Mouse (Mus musculus) kidney, adult 9 months (tissue): ENCODE data around the gene Actn4.
"Not testable (repeated sequence)": the region's sequence is repeated elsewhere in the genome, so short reads cannot be mapped to it uniquely, and the experiment has no call there.

Experiments used
- DNase-seq: peaks from one replicate; pipeline ENCODE4 v3.0.0; 2022

Gene Actn4

DNA sequence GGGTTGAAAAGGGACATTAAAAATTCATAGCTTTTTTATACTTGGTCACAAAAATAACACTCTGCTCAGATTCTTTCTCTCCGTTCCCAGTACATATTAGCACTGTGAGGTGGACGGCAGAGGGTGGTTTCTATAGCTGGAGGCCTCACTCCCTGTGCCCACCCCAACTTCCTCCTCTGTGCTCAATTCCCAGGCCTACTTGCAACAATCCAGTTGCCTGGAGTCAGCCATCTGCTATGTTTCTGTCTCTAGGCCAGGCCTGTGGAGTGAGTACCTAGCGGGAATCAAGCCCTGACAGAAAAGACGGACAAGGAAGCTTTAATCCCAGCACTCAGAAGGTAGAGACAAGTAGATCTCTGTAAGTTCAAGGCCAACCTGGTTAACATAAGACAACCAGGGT lies 39.5 kb downstream of the Actn4 start:
- no peak for DNase-seq

- DNase-seq: no peak
Measured at GRCm38 (mm10) chr7:28921722-28922465, 40.2 kb downstream of the Actn4 start.

DNA sequence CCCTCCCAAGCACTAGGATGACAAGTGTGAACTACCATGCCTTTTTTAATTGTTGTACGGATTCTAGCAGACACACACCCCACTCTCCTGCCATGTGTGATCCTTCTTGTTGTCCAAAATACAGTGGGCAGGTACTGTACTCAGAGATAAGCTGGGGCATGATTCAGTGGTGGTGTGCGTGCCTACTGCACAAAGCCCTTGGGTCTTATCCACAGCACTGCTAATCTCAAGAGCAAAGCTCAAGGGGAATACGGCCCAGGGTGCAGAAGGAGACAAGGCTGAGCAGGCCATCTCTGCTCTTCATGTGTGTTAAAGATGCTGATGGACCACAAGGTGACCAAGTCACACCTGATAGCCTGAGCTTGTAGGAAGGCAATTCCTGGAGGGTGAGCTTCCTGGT lies 41.0 kb downstream of the Actn4 start:
- DNase-seq: no peak

DNA sequence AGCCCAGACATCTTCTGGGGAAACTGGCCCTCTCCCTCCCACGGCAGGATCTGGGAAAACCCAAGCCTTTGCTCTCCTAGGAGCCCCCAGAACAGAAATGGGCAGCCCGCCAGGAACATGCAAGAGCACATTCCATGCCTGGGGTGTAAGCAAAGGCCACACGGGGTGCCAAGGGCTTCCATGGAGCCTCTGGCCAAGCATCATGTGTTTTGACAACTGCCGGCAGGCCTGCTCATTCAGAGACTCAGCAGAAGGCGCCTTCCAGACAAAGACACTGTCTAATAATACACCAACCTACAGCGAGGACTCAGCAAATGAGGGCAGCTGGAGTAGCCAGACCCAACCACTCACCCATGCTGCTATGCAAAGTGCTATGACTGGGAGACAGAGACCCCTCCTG lies 42.3 kb downstream of the Actn4 start:
- peak; percentile 81 for DNase-seq

DNA sequence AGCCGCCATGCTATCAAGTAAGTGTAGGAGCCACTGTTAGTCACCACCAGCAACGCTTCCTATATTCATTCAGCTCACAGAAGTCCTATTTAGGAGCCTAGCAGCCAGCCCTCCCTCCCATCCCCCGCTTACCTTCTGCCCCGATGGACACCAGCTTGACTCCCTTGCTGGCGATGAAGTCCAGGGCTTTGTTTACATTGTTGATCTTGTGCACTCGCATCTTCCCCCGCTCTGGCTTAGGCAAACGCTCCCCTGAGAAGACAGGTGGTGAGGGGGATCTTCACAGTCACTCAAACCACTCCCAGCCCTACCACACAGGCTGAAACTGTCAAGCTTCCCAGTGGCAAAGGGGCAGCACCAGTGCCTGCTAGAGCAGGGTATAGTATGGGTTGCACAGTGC lies 43.6 kb downstream of the Actn4 start:
- peak; percentile 9 for DNase-seq

DNA sequence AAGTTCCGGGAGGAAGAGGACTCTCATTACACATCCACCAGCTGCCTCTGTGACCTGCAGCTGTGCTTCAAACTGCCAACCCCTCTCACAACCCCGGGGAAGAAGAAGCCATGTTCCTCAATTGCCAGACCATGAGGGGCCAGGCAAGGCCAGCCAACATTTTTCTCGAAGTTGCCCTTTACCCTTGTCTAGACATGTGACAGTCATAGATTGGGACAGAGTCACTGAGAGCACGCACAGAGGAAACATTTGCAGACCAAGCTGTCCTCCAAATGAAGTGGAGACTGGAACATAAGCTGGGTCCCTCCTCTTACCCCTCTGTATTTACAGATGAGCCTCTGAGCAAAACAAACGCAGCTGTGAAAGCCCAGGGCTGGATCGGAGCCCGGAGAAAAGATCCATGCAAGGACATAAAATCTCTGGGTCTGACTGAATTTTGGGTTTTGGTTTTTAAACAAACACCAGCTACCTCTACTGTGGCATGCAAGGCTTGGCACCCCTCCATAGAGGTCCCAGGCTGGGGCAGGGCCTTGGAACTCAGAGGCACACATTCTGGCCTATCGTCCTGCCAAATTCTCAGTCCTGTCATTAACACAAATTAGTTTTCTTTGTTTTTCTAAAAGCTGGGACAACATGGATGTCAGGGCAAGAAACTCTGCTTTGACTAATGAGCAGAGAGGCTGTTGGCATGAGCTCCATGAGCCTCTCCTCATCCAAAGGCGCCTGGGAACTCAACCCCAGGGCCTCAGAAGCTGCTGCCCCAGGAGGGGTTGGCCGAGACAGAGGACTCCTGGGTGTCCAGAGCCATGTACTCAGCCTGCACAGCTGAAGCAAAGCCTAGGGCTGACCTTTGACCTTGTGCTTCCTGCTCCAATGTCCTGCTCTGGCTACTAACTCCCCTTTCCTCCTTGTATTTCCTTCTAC lies 44.4 kb downstream of the Actn4 start:
- DNase-seq: peak; percentile 79

- DNase-seq: no peak
Measured at GRCm38 (mm10) chr7:28916491-28916890, 45.6 kb downstream of the Actn4 start.

DNA sequence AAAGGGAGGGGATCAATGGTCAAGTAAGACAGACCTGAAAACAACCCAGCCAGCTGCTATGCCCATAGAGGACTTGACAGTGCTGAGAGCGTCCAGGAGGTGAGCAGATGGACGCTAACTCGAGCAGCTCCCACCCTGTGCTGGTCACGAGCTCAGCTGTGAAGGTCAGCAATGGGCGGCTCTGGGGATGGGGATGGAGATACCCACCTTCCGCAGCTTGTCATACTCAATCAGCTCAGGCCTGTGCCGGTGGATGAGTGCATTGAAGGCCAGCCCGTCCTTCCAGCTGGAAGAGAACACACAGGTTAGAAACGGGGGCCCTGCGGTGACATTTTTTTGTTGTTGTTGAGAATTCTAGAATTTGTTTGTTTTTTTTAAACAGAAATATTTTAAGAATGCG lies 49.0 kb downstream of the Actn4 start:
- no peak for DNase-seq

- peak; percentile 83 for DNase-seq
Measured at GRCm38 (mm10) chr7:28911632-28912031, 50.5 kb downstream of the Actn4 start.

DNA sequence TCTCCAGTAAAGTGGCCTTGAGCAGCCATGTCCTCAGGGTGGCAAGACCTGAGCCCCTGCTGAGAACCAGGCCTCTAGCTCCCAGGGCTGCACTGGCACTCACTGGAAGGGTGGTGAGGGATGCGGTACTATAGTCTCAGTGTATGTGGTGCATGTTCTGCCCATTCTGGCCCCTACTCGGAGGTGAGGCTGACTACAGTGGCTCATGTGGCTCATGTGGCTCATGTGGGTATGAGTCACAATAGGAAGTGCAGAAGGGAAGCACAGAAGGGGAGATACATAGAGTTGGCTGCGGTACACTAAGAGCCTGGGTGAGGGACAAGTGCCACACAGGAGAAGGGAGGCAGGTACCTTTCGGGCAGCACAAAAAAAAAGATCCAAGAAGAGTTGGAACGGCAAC lies 54.9 kb downstream of the Actn4 start:
- no peak for DNase-seq

GRCm38 (mm10) chr7:28903778-28904177 lies 58.4 kb downstream of the Actn4 start:
- DNase-seq: no peak

- DNase-seq: no peak
Measured at GRCm38 (mm10) chr7:28902809-28903208, 59.3 kb downstream of the Actn4 start.

GRCm38 (mm10) chr7:28902180-28902579 lies 60.0 kb downstream of the Actn4 start:
- no peak for DNase-seq

DNA sequence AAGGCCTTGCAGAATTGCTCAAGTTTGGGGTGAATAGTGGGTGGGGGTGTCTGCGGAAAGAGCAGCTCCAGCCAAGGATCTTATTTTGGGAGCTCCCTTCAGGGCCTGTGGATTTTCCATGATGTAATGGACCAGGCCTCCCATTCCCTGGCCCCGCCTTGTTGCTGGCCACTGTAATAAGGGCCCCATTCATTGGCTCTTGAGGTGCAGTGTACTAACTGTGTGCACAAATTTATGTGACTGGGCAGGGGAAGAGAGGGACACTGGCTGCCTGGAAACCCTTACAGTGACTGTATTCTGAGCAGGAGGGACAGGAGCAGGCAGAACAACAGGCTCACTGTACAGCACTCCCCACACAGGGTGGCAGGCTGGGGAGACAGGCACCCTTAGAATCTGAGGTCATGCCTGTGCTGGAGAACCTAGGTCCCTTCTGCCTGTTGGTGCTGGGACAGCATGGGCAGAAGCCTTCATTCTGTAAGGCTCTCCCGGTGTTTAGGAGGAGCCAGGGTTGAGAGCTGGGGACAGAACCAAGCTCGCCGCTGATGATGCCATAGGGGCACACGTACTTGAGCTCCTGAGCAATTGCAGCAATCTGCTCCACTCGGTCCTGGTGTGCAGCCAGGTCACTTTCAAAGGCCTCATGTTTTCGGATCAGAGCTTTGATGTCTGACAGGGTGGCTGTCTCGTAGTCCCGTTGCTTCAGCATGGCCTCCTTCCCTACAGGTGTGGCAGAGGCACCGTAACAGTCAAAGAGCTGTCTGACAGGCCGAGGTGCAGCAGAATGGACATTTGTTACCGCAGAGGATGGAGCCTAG lies 60.6 kb downstream of the Actn4 start:
- peak; percentile 57 for DNase-seq

DNA sequence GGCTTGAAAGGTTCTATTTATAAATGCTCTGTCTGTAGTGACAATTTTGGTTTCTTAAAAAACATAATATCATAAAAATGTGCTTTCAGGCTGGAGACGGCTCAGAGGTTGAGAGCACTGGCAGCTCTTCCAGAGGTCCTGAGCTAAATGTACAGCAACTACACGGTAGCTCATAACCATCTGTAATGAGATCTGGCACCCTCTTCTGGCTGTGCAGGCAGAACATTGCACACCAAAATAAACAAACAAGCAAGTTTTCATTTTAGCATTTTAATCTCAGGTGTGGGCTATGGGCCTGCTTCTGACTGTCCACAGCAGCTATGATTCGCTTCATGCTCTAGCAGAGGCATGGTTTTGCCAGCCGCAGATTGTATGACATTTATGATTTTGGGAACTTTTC lies 62.2 kb downstream of the Actn4 start:
- no peak for DNase-seq

DNA sequence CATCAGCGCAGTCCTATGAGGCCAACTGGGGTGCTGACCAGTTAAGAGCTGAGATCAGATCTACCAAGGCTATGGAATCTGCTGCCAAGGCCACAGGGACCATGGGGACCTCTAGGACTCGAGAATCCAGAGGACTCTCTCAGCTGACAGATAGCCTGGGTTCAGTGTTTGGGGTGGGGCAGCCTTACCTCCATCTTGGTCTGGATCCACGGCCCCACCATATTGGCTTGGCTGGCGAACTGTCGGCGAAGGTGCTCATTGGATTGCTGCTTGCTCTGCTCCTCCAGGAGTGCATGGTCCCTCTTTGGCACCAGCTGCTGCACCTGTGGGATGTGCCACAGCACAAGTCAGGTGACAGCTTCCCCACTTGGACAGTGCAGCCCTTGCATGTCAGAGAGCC lies 64.5 kb downstream of the Actn4 start:
- no peak for DNase-seq

GRCm38 (mm10) chr7:28894942-28895341 lies 67.2 kb downstream of the Actn4 start:
- no peak for DNase-seq

DNA sequence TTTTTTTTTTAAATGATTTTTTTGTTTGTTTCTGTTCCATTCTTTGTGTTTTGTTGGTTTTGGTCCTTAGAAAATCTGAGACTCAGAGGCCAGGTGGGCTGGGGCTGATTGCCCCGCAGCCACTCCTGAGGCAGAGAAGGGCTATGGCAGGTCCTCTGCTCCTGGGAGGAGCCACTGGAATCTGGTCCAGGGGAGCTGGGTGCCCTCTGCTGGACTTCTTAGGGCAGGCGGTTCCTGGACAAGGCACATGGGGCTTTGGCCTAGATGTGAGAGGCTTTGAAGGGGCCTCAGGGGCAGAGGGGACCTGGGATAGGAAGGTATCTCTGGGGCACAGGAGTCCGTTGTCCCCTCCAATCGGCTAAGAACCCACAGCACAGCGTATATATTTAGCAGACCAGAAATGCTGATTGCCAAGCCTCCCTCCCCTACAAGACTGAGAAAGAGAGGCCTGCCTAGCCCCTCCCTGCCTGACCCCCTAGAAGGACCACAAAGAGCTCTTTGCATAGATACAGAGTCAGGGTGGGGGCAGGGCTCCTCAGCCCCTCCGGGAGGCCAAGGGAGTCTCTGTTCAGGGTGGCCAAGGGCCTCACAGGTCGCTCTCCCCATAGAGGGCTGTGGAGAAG lies 68.4 kb downstream of the Actn4 start:
- peak; percentile 60 for DNase-seq

GRCm38 (mm10) chr7:28892601-28893000 lies 69.5 kb downstream of the Actn4 start:
- no peak for DNase-seq

DNA sequence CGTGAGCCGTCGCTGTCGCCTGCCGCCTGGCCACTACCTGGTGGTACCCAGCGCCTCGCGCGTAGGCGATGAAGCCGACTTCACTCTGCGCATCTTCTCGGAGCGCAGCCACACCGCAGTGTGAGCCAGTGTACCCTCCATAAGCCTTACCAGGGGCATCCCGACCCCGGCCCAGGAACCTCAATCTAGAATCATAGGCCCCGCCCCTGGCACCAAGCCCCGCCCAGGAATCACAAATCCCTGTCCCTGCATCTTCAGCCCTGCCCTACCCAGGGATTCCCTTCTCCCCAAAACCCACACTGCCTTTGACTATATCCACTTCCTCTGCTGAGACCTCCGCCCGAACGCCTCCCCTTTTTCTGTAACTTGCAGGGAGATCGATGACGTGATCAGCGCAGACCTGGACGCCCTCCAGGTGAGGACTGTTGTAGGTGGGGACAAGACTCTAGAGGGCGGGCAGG lies 73.4 kb downstream of the Actn4 start:
- DNase-seq: no peak

- no peak for DNase-seq
Measured at GRCm38 (mm10) chr7:28886486-28886885, 75.7 kb downstream of the Actn4 start.

DNA sequence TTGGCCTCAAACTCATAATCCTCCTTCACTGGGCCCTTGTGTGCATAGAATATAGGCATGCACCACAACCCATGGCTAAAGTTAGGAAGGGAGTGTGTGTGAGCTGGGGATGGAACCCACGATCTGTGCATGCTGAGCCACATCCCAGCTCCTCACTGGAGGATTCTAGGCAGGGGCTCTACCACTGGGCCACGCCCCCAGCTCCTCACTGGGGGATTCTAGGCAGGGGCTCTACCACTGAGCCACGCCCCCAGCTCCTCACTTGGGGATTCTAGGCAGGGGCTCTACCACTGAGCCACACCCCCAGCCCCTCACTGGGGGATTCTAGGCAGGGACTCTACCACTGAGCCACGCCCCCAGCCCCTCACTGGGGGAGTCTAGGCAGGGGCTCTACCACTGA lies 78.4 kb downstream of the Actn4 start:
- DNase-seq: not testable (repeated sequence)

DNA sequence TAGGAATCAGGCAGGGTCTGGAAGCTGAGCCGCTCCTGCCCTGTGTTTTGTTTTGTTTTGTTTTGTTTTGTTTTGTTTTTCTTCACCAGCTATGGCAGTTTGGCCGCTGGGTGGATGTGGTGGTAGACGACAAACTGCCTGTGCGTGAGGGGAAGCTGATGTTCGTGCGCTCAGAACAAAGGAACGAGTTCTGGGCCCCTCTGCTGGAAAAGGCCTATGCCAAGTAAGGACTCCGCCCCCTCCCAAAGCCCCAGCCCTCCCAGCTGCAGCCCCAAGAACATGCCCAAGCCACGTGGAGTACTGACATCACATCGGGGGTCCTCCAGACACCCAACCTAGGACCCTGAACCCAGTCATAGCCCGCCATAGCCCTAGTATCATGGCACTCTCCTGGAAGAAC lies 79.1 kb downstream of the Actn4 start:
- no peak for DNase-seq
